Mouse (Mus musculus) lung, postnatal 25 days (tissue): ENCODE data around the gene Mrc2.

Experiments
- DNase-seq: peaks from one replicate; pipeline ENCODE4 v3.0.0; 2022; ENCODE audit warnings: low spot score

The Mrc2 gene

DNA sequence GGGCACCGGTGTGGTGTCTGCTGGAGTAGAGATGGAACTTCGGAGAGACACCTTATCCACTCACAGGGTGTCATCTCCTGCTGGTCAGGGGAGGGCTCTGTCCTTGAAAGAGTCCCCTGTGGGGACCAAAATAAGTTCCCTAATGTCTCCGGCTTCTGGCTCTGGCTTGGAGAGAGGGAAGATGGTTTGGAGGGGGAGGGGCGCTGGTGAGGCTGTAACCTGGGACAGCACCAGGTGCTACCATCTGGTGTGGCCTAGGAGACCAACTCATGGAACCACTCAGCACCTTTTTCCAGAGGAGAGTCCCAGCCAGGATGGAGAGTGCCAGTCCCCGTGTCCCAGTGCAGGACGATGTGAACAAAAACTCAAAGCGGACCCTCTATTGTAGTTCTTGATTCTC lies 58.2 kb downstream of the Mrc2 start:
- DNase-seq: no peak

DNA sequence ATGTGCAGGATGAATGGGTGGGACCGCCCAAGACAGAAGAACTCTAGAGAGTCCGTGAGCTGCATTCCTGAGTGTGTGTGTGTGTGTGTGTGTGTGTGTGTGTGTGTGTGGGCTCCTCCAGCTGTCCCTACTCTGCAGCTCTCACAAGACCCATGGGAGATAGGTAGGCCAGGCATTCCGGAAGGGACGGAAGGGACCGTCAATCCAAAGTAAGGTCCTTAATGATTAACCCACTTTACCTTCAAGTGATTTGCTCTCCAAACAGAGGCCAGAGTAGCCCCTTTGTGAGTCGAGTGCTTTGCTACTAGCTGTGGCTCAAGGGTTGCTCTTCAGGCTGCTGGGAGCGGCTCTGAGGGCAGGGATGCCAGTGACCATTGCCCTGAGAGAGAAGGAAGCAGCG lies 59.7 kb downstream of the Mrc2 start:
- peak; percentile 88 for DNase-seq

DNA sequence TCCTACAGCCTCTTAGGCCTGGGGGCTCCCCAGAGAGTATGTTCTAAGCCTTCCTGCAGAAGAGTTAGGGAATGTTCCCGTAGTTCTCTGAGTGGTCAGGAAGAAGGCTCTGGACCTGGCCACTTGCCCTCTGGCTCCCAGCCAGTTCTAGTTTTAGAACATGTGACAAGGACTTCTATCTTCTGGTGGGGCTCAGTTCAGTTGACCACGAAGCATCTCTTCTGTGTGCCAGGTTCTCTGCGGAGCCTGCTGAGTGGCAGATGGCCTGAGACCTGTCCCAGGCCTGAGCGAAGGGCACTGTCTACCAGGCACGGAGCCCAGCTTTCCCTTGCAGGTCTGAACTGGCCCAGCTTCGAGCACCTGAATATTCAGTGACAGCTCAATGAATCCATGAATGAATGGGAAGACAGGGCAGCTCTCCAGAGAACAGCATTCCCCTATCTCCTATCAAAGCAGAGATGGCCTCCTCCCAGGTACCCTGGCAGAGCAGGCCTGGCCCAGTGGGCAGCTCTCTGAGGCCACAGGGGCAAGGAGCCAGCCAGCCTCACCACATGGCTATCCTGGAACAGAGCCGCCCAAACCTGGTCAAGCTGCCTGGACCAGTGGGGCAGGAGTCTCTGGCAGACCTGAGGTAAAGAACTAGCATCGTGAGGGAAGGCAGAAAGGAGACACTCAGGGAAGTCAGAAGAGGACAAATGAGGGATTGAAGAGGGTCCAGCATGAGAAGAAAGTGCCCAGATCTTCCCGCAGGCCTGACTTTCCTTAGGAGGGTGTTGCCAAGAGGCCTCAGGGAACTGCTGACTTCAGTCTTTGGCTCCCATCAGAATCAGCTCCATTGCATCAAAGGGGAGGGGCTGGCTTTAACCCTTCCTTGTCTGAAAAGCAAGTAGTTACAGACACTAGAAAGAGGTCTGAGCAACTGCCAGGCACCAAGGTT lies 60.8 kb downstream of the Mrc2 start:
- DNase-seq: peak; percentile 79

DNA sequence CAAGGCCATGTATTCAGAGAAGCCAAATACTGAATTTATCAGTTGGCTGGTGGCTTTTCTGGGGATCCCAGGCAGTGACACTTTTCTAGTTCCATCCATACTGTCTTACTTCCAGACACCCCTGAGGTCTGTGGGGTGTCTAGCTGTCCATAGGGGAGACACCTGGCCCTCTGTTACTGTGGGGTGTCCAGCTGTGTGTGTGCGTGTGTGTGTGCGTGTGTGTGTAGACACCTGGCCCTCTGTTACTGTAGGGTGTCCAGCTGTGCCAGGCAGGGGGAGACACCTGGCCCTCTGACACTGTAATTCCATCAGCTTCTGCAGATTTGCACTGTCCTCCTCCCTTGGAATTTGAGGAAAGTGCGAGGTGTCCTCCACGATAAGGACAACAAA lies 61.4 kb downstream of the Mrc2 start:
- no peak for DNase-seq

DNA sequence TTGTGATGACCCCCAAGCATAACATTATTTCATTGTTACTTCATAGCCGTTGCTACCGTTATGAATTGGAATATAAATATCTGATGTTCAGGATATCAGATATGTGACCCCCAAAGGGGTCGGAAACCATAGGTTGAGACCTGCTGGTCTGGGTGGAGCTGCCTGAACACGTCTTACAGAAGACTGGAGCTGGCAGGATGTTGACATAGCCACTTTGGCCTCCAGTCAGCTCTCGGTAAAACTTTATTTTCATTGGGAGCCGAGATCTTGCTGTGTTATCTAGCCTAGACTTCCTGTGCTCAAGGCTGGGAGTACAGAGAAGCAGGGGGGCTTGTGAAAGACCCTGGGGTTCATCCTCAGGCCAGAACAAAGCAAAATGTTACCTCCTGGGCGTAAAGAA lies 63.9 kb downstream of the Mrc2 start:
- peak; percentile 37 for DNase-seq

DNA sequence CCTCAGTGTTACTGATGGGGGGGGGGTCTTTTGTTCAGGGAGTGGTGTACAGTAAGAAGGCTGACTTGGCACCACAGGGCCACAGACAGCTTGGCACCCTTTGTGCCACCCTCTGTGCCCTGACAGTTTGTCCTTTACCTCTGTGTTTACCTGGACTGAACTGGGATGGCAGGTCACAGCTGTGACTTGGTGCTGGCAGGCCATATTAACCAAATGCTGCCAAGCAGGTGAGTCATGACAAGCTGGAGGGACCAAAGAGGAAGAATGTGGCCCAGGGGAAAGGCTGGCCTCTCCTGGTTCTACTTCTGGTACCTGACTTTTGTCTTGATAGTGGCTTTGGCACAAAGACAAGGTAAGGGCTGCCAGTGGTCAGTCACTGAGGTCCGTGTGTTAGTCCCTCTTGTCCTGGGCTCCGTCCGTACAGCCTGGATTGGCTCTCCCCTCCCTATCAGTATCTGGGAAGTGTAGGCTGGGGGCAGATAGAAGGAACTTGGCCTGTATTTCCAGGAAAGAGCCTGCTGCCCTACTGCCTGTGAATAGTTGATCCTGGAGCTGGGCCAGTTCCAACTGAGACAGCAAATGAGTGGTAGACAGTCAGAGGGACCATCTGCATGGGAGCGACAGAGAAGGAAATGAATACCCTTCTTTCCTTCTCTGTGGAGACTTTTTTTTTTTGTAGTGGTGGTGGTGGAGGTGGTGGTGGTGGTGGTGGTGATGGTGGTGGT lies 69.8 kb downstream of the Mrc2 start:
- DNase-seq: peak; percentile 50

DNA sequence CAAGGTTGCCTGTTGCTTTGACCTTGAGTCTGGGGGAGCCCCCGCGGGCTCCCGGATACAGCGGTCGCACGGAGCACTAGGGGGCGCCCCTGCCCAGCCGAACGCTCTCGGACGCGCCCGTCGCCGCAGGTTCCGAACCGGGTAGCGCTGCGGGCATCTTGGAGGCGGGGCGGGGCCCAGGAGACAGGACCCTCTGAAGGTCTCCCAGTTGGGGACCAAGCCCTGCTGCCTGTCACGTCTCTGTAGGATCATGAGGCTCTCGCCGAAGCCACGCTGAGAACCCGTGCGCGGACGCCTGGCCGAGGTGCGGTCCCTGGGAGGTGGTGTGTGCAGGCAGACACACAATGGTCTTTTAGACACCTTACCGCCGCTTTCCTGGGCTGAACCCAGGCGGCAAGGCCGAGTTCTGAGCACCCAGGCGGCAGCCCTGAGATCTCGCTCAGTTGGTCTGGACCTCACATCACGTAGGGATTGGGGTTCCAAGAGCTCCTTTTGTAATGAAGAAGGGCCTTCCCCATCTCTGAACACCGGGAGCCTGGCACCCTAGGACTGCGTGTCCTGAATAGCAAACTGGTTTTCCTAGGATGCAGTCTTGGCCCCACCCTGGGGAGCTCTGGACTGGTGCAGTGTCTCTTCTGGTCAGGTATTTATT lies 70.6 kb downstream of the Mrc2 start:
- DNase-seq: peak; percentile 77

DNA sequence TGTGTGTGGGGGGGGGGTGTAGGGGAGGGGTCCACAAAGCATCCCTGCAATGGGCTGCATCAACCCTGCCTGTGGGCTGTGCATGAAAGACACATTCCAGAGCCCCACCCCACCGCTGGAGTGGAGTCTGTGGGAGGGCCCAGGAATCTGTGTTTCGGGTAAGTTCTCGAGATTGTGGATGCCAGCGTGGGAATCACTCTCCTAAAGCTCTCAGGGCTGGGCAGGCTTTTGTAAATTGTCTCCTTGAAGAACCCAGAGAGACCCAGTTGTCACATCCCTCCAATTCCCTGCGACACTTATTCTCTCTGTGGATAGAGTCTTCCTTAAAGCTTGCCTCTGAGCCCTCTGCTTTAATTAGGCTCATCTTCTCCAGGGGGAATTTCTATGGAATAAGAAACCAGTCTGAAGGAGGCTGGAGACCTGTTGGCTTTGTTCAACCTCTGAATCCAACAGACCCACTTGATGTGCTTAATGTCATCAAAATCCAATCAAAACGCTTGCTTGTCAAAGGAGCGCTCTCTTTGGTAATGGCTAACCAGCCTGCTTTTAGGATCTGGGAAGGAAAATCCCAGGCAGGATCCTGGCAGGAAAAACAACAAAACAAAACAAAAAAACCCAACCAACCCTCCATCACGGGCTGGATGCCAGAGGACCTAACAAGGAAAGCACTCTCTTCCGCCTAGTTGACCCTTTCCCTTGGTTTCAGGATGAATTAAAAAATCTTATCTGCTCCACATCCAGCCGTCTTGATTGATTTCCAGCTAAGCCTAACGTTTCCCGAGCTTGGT lies 71.3 kb downstream of the Mrc2 start:
- no peak for DNase-seq

DNA sequence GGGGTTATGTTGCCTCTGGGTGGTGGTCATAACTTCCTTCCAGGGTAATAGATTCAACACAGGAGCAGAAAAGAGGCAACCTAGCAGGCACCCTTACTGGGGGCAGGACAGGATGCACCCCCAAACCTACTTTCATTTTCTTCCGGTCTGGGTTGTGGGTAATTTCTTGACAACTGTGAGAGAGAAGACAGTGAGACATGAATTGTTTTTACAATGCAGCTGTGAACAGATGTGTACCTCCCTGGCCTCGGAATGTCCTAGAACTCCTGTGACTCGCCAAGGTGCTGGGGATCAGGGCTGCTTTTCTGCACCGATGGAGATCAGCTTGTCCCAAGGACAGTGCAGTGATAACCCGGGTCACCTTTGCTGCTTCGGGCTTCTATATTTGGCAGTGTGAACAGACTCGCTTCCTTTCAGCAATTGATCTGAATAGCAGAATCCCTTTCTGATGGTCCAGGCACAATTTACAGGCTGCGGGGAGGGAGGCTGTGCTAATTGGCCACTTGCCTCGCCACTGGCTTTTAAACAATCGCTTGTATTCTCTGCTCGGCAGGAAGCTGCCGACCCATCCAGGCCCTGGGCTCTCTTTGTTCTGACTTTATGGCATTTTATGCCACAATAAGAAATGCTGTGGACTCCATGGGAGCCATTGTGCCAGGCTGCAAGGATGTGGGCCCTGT lies 72.1 kb downstream of the Mrc2 start:
- DNase-seq: no peak

DNA sequence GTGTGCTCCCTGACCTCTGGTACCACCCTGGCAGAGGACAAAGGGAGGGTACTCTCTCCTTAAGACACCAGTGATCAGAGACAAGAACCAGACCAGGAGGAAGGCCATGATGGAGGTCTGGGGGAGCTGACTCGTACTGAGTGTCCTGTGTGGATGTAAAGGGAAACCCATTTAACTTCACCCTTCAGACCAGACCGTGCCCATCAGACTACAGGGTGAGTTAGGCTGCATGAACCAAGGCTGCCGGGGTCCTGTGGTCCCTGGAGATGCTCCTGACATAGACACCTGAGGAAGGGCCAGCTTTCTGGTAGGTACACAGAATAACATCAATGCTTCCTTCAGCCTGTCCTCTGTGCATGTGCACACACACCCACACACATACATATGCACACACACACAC lies 73.2 kb downstream of the Mrc2 start:
- DNase-seq: no peak

DNA sequence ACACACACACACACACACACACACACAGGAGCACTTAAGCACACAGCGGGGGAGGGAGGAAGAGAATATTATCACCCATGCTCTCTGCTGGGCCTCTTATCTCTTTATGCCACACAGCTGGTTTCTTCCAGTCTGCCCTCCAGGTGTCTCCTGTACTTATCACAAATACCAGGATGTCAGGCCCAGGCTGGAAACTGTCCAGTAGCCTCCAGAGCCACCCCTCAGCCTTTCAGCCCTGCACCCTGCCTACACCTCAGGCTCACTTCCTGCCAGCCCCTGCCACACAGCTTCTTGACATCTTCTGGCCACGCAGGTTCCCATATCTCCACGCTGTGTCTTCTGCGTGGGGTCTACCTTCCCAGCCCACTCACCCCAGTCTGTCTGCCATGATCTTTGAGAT lies 73.6 kb downstream of the Mrc2 start:
- no peak for DNase-seq

DNA sequence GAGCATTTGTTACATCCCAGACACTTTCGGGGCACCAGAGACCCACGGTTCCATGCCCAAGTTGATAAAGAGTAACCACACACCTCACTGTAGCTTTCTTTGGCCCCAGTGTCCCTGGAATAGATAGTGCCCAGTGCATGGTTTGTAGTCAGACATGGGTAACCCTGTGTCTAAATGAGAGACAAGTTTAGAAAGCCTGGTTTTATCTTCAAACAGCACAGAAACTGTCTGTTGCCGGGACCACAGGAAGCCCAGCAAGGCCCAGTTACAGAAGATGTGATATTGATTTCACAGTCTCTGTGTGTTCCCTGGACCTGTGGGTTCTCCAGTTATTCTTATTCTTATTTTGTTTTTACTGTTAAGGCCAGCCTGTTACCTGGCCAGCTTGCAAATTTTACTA lies 74.7 kb downstream of the Mrc2 start:
- DNase-seq: no peak

DNA sequence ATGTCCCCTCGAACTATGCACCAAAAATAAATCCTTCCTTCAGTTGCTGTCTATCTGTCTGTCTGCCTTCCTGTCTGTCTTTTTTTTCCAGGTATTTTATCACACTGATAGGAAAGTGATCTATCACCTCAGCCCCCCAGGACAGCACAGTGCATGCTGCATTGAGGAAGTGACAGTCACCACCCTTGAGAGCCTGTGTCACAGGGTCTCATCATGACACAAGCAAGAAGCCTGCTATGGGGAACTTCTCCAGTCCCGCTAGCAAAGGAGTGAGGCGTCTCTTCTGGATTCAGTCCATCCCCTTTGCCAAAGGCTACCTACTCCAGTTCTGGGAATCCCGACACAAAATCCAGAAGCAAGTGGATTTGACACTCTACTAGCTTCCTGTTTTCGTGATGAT lies 76.4 kb downstream of the Mrc2 start:
- no peak for DNase-seq

DNA sequence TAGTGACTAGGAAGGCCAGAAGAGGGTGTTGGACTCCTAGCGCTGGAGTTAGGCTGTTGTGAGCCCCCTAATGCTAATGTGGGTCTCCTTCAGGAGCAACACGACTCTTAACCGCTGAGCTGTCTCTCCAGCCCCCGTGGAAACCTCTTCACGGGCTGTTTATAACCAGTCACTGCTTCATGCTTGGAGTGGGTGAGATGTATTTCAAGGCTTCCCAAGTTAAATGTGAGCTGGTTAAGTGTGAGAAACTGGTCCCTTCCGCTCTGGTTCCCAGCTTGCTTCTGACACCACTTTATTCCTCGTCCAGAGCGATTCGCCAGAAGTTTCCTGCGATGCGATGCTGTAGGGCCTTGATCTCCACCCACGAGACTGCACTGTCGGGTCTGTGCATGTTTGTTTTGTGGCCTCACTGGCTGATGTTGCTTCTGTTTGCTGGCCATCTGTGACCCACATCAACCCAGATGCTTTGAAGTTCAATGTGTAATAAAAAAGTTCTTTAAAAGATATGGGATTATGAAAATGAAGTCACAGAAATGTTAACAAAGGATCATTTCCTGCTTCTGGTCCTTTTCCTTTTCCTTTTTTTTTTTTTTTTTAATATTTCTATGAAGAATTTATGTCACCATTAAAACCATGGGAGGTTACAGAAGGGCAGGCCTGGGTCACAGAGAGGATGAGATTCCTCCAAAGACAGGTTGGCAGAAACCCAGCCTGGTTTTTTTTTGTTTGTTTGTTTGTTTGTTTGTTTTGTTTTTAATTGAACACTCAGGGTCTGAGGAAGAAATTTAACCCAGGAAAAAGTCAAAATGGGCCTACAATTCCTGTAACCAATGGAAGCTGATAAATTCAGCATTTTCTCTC lies 77.3 kb downstream of the Mrc2 start:
- DNase-seq: no peak

DNA sequence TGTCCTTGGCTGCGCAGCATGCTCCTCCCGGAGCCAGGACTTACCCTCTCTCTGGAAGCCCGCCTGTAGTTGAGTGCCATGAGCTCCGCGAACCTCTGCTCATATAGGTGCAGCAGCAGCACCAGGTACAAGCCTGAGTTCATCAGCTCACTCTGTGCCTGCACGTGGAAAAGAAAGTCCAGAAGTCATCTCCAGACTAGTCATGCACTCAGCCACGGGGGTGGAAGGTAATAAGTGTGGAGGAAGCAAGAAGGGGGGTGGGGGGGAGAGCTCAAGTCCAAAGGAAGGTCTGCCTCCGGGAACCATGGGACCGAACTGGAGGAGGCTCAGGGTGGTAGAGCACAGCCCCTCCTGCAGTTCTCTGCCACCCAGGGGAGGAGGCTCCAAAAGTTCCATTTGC lies 79.4 kb downstream of the Mrc2 start:
- DNase-seq: no peak

DNA sequence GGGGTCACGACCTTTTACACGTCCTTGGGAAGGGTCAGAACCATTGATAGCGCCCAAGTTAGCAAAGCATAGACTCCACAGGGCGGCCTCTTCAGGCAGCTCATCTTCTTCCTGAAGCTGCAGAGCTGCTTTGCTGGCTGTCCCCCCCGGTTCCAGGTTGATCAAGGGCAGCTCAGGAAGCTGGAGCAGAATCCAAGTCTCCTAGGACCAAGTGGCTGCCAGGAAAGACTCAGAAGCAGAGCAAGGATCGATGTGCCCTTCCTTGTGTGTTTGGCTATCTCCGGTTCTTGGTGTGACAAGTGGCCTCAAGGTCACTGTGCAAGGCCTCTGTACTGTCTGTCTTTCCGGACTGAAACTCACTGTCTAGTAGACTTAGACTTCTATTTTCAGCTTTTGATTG lies 81.4 kb downstream of the Mrc2 start:
- no peak for DNase-seq

DNA sequence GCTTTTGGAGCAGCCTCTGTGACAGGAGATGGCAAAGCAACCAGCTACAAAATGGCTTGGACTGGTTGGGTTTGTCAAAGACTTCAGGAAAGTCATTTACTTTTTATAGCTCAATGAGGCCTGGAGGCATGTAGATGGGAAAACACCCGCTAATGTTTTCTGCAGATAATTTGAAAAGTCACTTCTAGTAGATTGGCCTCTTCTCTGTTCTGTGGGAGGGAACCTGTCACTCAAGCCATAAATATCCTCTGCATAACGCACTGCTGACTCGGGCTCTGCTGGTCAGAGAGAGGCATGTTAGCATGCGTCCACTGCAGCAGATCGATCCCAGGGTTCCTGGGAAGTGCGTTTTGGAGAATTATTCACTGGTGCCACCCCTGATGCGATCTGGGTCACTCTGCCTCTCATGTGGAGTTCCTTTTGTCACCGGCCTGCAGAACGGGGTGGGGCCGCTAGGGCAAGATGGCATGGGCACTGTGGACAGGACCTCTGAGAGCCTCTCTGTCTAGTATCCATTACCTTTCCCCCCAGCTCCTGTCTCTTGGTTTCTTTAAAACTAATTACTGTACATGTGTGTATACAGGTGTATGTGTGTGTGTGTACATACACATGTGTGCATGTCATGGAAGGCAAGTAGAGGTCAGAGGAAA lies 82.2 kb downstream of the Mrc2 start:
- no peak for DNase-seq

DNA sequence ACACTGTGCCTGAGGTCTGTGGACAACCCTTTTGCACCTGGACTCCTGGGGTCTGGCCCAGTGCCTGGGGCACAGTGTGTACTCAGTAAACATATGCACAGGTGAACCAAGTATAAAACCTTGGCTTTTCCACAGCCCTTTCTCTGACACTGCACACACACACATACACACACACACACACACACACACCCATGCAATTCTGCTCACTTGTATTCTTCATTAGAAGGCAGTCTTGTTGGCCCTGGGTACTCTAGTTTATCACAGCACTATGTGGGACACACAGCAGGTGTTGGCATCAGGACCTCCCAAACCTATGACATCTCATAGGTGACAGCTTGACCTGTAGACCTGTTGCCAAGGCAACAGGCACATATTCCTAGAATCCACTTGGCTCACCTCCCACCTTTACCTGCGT lies 83.4 kb downstream of the Mrc2 start:
- no peak for DNase-seq

DNA sequence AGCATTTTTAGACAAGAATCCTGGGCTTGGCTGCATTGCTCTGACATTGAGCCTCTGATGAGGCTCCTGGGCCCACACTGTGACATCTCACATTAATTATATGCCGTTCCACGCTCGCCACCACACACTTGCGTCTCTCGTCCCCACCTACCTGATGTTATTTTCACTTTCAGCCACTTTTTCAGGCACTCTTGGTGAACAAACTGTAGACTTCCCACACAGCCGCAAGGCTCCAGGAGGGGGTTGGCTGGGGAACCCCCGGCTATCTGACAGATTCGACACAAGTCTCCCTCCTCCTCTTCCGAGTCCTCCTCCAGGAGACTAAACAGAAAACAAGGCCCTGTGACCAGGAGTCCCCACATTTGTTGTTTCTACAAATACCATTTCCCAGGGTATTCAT lies 92.8 kb downstream of the Mrc2 start:
- DNase-seq: no peak

DNA sequence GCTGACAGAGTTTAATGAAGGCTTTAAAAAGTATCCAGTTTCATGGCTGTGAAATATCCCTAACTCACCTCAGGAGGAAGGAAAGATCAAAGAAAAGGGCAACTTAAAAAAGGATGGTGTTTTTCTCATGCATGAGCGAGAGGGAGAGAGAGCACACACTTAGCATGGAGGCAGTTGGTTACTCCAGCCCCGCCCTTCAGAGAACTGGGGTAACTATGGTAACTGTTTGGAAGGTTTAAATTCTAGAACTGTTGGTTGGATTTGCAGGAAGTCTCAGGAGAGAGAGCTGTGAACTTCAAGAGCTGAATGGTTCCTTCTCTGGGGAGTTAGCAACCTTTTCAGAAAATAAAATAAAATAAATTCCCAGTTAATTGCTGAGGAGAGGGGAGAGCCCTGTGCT lies 96.2 kb downstream of the Mrc2 start:
- DNase-seq: no peak
